Mouse (Mus musculus) C2C12 (cell line): ENCODE results near the gene Pomt1.

Experiments used
- CEBPB ChIP-seq: IDR thresholded peaks from one replicate; pipeline ENCODE4 v1.6.1; 2011; ENCODE audit warnings: low read depth, mild to moderate bottlenecking, control low read depth, moderate library complexity
- CTCF ChIP-seq: IDR thresholded peaks from one replicate; pipeline ENCODE4 v1.5.1; 2011; ENCODE audit not compliant: control insufficient read depth, insufficient read depth, insufficient read length
- MYOD1 ChIP-seq: IDR thresholded peaks from one replicate; pipeline ENCODE4 v1.6.1; 2011; ENCODE audit warnings: low read depth; ENCODE audit not compliant: control insufficient read depth, insufficient read length
- MYOG ChIP-seq: IDR thresholded peaks from one replicate; pipeline ENCODE4 v1.6.1; 2011; ENCODE audit not compliant: control insufficient read depth, insufficient read length; ENCODE audit errors: extremely low read depth

DNA sequence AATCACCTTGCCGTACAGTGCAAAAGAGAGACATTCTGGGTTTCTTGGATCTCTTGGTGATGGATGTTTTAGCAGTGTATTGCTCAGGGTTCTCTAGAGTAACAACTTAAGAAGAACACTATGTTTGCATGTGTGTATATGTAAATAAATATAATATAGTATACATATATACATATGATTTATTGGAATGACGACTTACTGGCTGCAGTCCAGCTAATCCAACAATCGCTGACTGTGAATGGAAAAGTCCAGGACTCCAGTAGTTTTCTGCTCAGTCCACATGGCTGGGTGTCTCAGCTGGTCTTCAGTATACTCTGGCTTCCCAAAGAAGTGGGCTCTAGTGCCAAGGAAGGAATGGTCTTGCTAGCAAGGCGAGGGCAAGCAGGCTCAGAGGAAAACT lies 1.2 kb downstream of the Pomt1 start:
- TF ChIP-seq MYOD1 (no peak), CTCF (no peak), MYOG (no peak), CEBPB (no peak)
